Mouse (Mus musculus) heart, postnatal 0 days (tissue): ENCODE measurements around the gene Nyap1. TPM values are rescaled to one million over a fixed set of nuclear protein-coding genes. Genes with fewer than 3 reads are reported as not detected.
A peak's percentile ranks its signal among the peaks of the same experiment; 100 is the strongest.

Experiments used
- ATAC-seq: fragments of 200-750 bp; cut with Nextera tagmentation; 2 replicates; pipeline ENCODE4 v1.8.0; 2017; ENCODE audit warnings: low read depth, moderate number of reproducible peaks, moderate library complexity; ENCODE audit not compliant: insufficient read depth
- DNase-seq: peaks from one replicate; pipeline ENCODE4 v3.0.0-alpha.2; 2016; ENCODE audit warnings: low spot score
- H3K27ac ChIP-seq: fragments of 300-500 bp; sonication (generic); 2 replicates; pipeline ENCODE4 v1.5.1; 2014; ENCODE audit warnings: low read depth, mild to moderate bottlenecking
- H3K27me3 ChIP-seq: fragments of 300-500 bp; sonication (generic); 2 replicates; pipeline ENCODE4 v1.6.1; 2014; ENCODE audit warnings: low read length, mixed read lengths; ENCODE audit not compliant: control insufficient read depth, insufficient read depth
- H3K36me3 ChIP-seq: fragments of 300-500 bp; sonication (generic); replicated peaks from 2 replicates; pipeline ENCODE4 v1.6.1; 2014; ENCODE audit warnings: low read length, mixed read lengths; ENCODE audit not compliant: control insufficient read depth, insufficient read depth
- H3K4me1 ChIP-seq: fragments of 300-500 bp; sonication (generic); 2 replicates; pipeline ENCODE4 v1.6.1; 2014; ENCODE audit warnings: antibody characterized with exemption; ENCODE audit not compliant: control insufficient read depth, insufficient read depth
- H3K4me2 ChIP-seq: fragments of 300-500 bp; sonication (generic); 2 replicates; pipeline ENCODE4 v1.6.1; 2014; ENCODE audit warnings: low read depth, mild to moderate bottlenecking, low read length, moderate library complexity
- H3K4me3 ChIP-seq: fragments of 300-500 bp; sonication (generic); 2 replicates; pipeline ENCODE4 v1.5.1; 2014; ENCODE audit warnings: low read depth, low read length
- H3K9ac ChIP-seq: fragments of 300-500 bp; sonication (generic); replicated peaks from 2 replicates; pipeline ENCODE4 v1.6.1; 2014; ENCODE audit warnings: low read depth, low read length, mixed read lengths
- H3K9me3 ChIP-seq: fragments of 300-500 bp; sonication (generic); replicated peaks from 2 replicates; pipeline ENCODE4 v1.6.1; 2016; ENCODE audit warnings: low read length; ENCODE audit not compliant: control insufficient read depth
- CTCF ChIP-seq: IDR thresholded peaks from 2 replicates; pipeline ENCODE4 v1.5.1; 2016; ENCODE audit warnings: antibody characterized with exemption, control low read depth, low read depth
- EP300 ChIP-seq: IDR thresholded peaks from 2 replicates; pipeline ENCODE4 v1.6.1; 2016; ENCODE audit warnings: antibody characterized with exemption, low read depth
- WGBS: fragments of 180-500 bp; shearing (Covaris S2); extraction: QIAGEN DNeasy Blood & Tissue Kit; methylation state at CpG from one replicate; pipeline ENCODE4 v1.1.7; 2014; 5-methylcytosine and 5-hydroxymethylcytosine counted together
- polyA plus RNA-seq: library from polyadenylated mRNA; unstranded; fragments of >200 nt; fragmentation: Nextera tagmentation; extraction: Ambion mirVana; gene quantifications from 2 replicates; pipeline ENCODE4 v1.2.1, GENCODE M21; 2015
- total RNA-seq: library from RNA; depleted of rRNA; stranded (reverse); fragments of >200 nt; gene quantifications from 2 replicates; pipeline ENCODE4 v1.2.3, GENCODE M21; 2014; ENCODE audit warnings: low replicate concordance

Gene Nyap1
- total and polyA plus RNA-seq, 2 experiments from 2014 or later: 0.56 to 5.8 TPM

- Histone ChIP-seq H3K4me2 (peak overlapping the region; percentile 100), H3K4me3 (peak overlapping the region; percentile 71), H3K36me3 (peaks cover 26% of the 10 kb centered on the region), H3K9ac (peak overlapping the region; percentile 92; the same call in 1 of the 2 replicates), H3K9me3 (no peaks in the 10 kb centered on the region), H3K27ac (peak overlapping the region; percentile 99), H3K4me1 (peaks cover 53% of the 10 kb centered on the region), H3K27me3 (no peaks in the 10 kb centered on the region)
- DNase-seq (peak; percentile 24), ATAC-seq (no peak)
- 36% methylated on average over 6 of the region's 6 CpGs for WGBS
- TF ChIP-seq CTCF (no peak), EP300 (no peak)
Measured at GRCm38 (mm10) chr5:137749196-137749836, 7.9 kb upstream of the Nyap1 start.

- H3K27ac ChIP-seq: peak overlapping the region; percentile 99
- ATAC-seq (no peak), DNase-seq (peak; percentile 39)
- peaks cover 43% of the 10 kb centered on the region for H3K4me1 ChIP-seq
- peaks cover 16% of the 10 kb centered on the region for H3K36me3 ChIP-seq
- peak overlapping the region; percentile 71 for H3K4me3 ChIP-seq
- TF ChIP-seq EP300: no peak
- whole genome bisulfite sequencing: 18% methylated on average over 5 of the region's 5 CpGs
- no peaks in the 10 kb centered on the region for H3K9me3 ChIP-seq
- H3K4me2 ChIP-seq: peak overlapping the region; percentile 100
- H3K27me3 ChIP-seq: no peaks in the 10 kb centered on the region
- H3K9ac ChIP-seq: peak overlapping the region; percentile 92; the same call in 1 of the 2 replicates
Measured at GRCm38 (mm10) chr5:137748130-137748770, 6.8 kb upstream of the Nyap1 start.

GRCm38 (mm10) chr5:137747326-137747961 is 6.0 kb upstream of the Nyap1 start:
- 1% methylated on average over 26 of the region's 26 CpGs for WGBS
- Histone ChIP-seq H3K9ac (peak overlapping the region; percentile 92), H3K27ac (peak overlapping the region; percentile 99), H3K4me2 (peak overlapping the region; percentile 100), H3K4me3 (peak overlapping the region; percentile 71), H3K36me3 (peaks cover 15% of the 10 kb centered on the region), H3K4me1 (peaks cover 35% of the 10 kb centered on the region), H3K9me3 (no peaks in the 10 kb centered on the region), H3K27me3 (no peaks in the 10 kb centered on the region)
- ATAC-seq (peak; percentile 4; the same call in 1 of the 2 replicates), DNase-seq (peak; percentile 40)
- no peak for TF ChIP-seq EP300
- peak; percentile 17; the same call in 1 of the 2 replicates for TF ChIP-seq CTCF

GRCm38 (mm10) chr5:137746851-137747325 is 5.5 kb upstream of the Nyap1 start:
- H3K9me3 ChIP-seq: no peaks in the 10 kb centered on the region
- H3K9ac ChIP-seq: peak overlapping the region; percentile 92
- no peak for TF ChIP-seq EP300
- TF ChIP-seq CTCF: no peak
- peaks cover 10% of the 10 kb centered on the region; the same call in 1 of the 2 replicates for H3K36me3 ChIP-seq
- DNase-seq (no peak), ATAC-seq (no peak)
- WGBS: 1% methylated on average over 16 of the region's 16 CpGs
- H3K27me3 ChIP-seq: no peaks in the 10 kb centered on the region
- peak overlapping the region; percentile 99 for H3K27ac ChIP-seq
- peak overlapping the region; percentile 100 for H3K4me2 ChIP-seq
- H3K4me3 ChIP-seq: peak overlapping the region; percentile 71
- H3K4me1 ChIP-seq: peaks cover 30% of the 10 kb centered on the region

- Histone ChIP-seq H3K9ac (peak overlapping the region; percentile 92), H3K36me3 (peaks cover 4% of the 10 kb centered on the region; the same call in 1 of the 2 replicates), H3K4me2 (peak overlapping the region; percentile 100), H3K4me1 (peaks cover 25% of the 10 kb centered on the region), H3K27me3 (no peaks in the 10 kb centered on the region), H3K27ac (peak overlapping the region; percentile 99), H3K9me3 (no peaks in the 10 kb centered on the region), H3K4me3 (peak overlapping the region; percentile 71)
- DNase-seq (peak; percentile 83), ATAC-seq (peak; percentile 50)
- TF ChIP-seq CTCF (no peak), EP300 (no peak)
- WGBS: under 1% methylated on average over 20 of the region's 20 CpGs
Measured at GRCm38 (mm10) chr5:137746282-137746850, 5.0 kb upstream of the Nyap1 start.
